Mouse (Mus musculus): ENCODE measurements at regions not wholly inside any gene's neighbourhood (a gene's known extent, or its start where the extent isn't known, plus 50 kb on each side); places are given as distances from the start of the nearest gene placed in this dataset.
"Not testable (repeated sequence)": the region's sequence is repeated elsewhere in the genome, so short reads cannot be mapped to it uniquely, and the experiment has no call there.

GRCm38 (mm10) chr16:31551416-31552151, 111.7 kb upstream of the Dlg1 start:
- DNase-seq (ENCODE audit: extremely low read depth, insufficient read length, low spot score): peak; percentile 59

DNA sequence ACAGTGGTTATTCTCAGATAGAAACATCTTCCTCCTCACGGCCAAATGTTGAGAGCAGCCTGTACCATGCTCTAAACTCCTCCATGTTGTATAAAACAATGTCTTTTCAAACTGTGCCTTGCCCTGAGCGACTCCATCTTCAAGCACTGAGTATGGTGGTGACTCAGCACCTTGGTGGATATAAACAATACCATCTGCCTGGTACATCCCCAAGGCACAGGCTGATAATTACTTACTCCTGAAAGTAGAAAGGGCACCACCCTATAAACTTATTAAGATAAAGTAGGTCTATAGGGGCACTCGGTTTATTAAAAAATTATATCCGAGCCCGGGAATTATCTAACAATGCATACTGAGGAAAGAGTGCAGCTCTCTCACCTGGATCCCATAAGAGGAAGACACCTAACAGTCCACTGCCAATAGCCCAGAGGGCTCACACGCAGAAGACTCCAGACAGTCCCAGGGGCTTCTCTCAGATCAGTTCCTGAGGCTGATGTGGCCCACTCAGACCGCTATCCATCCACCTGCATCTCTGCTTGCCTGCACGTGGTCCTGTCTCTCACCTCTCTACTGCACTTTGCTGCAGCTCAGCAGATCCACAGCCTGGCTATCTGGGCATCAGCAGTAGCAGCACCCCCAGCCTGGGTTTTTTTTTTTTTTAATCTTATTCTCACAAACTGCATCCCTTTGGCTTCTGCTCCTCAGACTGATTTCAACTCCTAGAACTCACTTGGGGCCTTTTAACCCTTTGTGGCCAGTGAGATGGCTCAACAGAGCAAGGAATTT, 109.7 kb upstream of the Dlg1 start:
- no peak for DNase-seq (ENCODE audit: extremely low read depth, insufficient read length, low spot score)

DNA sequence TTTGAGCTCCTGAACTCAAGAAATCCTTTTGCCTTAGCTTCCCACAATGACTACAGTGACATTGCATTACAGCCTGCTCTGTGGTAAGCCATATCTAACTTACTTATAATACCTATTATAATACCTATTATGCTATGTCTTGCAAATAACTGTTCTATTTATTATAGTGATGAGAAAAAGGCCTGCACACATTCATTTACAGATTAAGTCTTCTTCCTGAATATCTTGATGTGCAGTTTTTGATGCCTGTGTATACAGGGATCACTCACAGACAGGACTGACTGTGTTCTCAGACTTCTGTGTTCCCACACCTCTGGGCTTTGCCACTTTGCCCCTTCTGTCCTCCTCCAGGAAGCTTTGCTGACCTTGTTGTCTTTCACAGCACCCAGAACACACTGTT, 102.8 kb upstream of the Dlg1 start:
- no peak for DNase-seq (ENCODE audit: extremely low read depth, insufficient read length, low spot score)

DNA sequence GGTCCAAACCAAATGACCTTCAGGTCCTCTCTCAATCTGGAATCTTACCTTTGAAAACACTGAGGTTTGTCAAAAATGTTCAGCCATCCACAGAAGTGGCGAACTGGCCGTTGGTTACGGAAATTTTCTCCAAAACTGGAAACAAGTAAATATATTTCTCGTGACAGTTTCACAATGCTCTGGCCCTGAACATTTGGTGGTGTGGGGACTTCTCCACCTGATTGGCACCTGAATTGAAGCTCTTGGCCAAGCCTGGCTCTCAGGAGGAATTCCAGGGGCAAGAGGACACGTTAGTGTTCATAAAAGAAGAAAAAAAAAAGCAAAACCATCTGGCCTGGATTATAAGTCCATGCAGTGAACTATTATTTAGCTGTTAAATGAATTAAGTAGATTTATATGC, 98.3 kb upstream of the Dlg1 start:
- no peak for DNase-seq (ENCODE audit: extremely low read depth, insufficient read length, low spot score)

- DNase-seq (ENCODE audit: extremely low read depth, insufficient read length, low spot score): no peak
These were observed 94.9 kb upstream of the Dlg1 start for GRCm38 (mm10) chr16:31568316-31568715.

DNA sequence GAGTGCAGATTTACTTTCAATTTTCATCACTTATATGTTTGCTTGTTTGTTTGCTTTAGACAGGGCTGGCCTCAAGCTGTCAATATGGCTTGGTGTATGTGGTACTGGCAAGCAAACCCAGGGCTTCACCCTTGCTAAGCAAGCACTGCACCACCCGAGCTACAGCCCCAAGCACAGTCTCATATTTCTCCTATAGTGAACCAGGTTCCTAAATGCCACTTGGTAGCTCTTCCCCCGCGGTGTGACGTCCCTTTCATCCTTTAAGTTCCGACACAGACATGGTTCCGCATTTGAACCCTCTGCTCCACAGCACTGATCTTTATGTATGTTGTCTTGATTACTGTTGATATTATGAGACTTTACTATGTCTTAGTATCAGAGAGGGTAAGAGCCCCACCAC, 93.4 kb upstream of the Dlg1 start:
- DNase-seq (ENCODE audit: extremely low read depth, insufficient read length, low spot score): no peak

DNA sequence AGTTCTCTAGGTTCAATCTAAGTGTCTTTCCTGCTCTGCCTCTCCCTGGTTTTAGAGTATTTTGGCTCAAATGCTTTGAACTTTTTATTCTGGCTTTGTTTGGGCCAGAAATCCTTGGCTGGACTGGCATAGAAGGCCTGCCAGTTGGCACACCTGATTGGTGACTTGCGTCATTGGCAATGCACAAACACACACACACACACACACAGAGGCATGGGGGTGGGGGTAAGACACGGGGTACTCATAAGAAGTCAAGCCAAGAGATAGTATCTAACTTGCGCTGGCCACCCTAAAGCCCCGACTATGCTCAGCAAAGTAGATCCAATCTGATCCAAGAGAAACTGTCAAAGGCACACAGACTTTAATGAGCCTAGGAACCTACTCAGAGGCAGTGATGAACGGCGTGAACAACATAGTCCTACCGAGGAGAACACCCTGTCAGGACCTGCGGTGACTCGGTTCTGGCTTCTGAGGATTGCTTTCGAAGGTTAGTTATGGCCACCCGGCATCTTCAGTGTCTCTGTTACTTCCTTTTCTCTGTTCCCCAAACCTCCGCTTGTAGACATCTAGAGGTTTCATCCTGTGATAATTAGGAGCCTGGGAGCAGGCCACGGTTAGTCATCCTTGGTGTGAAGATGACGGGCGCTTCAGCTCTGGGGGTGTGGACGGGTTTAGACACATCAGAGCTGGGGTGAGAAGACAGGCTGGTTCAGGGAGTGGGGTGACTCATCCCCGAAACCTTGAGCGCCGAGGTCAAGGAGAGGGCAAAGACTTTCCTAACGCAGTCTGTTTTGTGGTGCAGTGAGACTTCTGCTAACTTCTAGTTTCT, 92.7 kb upstream of the Dlg1 start:
- peak; percentile 72 for DNase-seq (ENCODE audit: extremely low read depth, insufficient read length, low spot score)

GRCm38 (mm10) chr16:31573833-31574232, 89.4 kb upstream of the Dlg1 start:
- DNase-seq (ENCODE audit: extremely low read depth, insufficient read length, low spot score): not testable (repeated sequence)

GRCm38 (mm10) chr16:31575646-31576045, 87.6 kb upstream of the Dlg1 start:
- DNase-seq (ENCODE audit: extremely low read depth, insufficient read length, low spot score): not testable (repeated sequence)

- DNase-seq (ENCODE audit: extremely low read depth, insufficient read length, low spot score): no peak
These were observed 86.8 kb upstream of the Dlg1 start for GRCm38 (mm10) chr16:31576422-31576821.

- DNase-seq (ENCODE audit: extremely low read depth, insufficient read length, low spot score): no peak
These were observed 85.9 kb upstream of the Dlg1 start for GRCm38 (mm10) chr16:31577347-31577746.

DNA sequence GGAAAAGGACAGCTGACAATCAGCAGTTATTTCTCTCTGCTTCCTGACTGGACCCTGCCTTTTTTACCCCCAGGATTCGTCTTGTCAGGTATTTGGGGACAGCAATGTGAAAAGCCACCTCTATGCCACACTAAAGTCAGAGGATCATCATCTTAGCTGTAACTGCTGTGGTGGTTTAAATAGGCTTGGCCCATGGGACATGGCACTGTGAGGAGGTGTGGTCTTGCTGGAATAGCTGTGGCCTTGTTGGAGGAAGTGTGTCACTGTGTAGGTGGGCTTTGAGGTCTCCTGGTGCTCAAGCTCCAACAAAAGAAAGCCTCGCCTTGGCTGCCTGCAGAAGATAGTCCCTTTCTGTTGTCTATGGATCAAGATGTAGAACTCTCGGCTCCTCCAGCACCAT, 83.9 kb upstream of the Dlg1 start:
- DNase-seq (ENCODE audit: extremely low read depth, insufficient read length, low spot score): no peak

DNA sequence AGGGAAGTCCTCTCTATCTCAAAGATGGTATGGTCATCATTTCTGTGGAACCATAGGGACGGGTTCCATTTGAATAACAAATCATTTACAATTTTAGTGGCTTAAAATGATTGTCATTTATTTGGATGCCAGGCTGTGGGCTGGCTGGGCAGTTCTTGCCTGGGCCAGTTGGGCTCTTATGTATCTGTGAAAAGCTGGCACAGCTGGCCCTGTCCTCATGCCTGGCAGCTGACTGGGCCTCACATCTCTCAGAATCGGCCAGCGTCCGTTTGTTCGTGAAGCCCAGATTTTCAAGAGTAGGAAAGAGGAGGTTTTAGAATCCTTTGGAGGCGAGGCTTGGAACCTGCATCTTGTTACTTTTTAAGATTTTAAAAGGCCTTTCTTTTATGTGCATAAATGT, 82.5 kb upstream of the Dlg1 start:
- DNase-seq (ENCODE audit: extremely low read depth, insufficient read length, low spot score): no peak

GRCm38 (mm10) chr16:31582885-31583284, 80.4 kb upstream of the Dlg1 start:
- no peak for DNase-seq (ENCODE audit: extremely low read depth, insufficient read length, low spot score)

GRCm38 (mm10) chr16:31583627-31584026, 79.6 kb upstream of the Dlg1 start:
- DNase-seq (ENCODE audit: extremely low read depth, insufficient read length, low spot score): no peak

DNA sequence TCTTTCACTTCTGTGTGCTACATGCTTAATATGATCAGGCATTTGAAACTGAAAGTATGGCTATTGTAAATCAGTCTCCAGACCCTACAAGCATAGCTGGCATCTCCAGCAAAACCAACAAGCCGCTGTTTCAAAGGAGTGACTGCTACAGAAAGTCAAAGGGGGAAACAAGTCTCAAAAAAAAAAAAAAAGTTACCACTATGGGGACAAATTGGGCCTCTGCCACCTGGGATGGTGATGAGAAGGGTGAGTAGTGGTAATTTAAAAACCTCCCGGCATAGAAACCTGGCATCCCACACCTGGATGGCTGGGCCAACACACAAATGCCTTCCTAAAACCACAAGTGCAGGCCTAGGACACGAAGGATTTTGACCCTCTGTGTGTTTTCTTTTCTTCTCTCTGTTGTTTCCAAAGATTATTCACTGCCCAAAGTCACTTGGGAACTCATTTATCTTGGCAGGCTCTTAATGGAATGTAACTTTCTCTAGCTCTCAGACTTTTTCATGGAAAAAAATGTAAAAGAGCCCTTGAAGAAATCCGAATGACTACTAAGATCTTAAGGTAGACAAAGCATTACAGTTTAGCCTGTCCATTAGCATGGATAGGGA, 78.9 kb upstream of the Dlg1 start:
- peak; percentile 34 for DNase-seq (ENCODE audit: extremely low read depth, insufficient read length, low spot score)

GRCm38 (mm10) chr16:31587036-31587435, 76.2 kb upstream of the Dlg1 start:
- DNase-seq (ENCODE audit: extremely low read depth, insufficient read length, low spot score): no peak

DNA sequence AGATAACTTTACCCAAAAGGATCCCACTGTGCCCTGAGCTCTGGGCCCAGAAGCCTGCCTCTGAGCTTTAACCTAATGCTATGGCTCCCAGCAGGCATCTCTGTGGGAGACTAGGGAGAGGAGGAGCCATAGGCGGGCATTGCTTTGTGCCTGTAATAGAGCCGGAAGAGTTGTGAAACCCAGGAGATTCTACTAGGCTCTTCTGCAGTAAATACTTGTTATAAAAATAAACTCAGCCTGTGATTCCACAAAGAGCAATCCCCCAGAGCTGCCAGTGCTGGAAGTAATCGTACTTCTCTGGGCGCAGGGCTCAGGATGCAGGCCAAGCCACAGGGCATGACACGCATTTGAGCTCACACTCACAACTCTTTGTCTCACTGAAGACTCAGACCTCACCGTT, 73.7 kb upstream of the Dlg1 start:
- DNase-seq (ENCODE audit: extremely low read depth, insufficient read length, low spot score): peak; percentile 68

DNA sequence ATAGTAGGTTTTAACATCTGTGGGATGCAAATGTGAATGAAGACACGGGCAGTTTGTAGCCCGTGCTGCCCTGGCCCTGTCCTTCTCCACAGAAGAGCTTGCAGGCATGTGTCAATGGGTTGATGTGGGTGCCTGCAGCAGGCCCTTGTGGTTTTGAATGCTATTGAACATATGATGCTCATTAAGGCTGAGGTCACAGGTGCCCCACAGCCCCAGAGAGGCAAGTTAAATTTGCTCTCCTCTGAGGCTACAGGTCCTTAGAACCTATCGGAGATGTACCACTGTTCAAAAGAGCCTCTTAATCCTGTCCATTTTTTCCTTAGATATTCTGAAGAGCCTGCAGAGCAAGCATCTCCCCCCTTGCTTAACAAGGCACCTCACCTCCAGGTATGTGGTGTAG, 71.7 kb upstream of the Dlg1 start:
- DNase-seq (ENCODE audit: extremely low read depth, insufficient read length, low spot score): no peak

DNA sequence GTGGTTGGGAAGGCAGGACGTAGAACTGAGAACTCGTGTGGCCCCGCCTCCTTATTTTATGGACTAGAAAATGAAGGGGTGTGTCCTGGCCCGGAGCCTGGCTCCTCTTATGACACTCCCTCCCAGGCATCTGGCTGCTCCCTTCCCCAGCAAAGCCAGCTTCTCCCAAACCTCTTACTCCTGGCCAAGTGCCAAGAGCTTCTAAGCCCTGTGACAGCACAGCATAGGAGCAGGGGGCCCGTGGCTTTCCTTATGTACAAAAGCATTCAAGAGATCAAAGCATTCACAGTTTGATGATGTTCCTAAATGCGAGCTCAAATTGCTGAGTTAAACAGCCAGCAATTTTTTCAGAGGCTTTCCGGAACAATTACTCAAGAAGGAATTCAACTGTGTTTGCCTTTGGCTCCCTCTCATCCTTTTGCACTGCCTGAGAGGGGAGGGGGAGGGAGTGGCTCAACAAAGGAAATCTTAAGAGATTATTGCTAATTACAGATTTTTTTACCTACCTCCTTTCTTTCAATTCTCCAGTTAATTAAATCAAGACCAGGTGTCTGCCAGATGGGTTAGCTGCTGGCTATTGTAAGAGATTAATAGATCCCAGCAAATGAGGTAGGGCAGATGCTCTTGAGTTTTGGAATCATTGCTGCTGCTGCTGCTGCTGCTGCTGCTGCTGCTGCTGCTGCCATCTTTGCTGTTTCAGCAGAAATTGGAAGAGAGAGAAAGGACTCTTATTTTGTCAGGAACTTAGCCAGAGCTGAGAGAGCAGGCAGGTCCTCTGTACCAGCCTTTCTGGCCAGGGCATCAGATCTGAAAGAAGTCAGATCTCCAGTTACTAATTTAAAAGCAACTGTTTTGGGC, 71.0 kb upstream of the Dlg1 start:
- peak; percentile 81 for DNase-seq (ENCODE audit: extremely low read depth, insufficient read length, low spot score)

Measured in 3134 (cell line).